Mouse (Mus musculus): ENCODE measurements at regions not wholly inside any gene's neighbourhood (a gene's known extent, or its start where the extent isn't known, plus 50 kb on each side); places are given as distances from the start of the nearest gene placed in this dataset.

- Histone ChIP-seq H3K4me3 (ENCODE audit: low read depth, low read length) (no peak overlapping the region), H3K9me3 (replicated peaks; ENCODE audit: control insufficient read depth, low read length) (no peaks in the 10 kb centered on the region), H3K4me2 (ENCODE audit: low read depth, low read length) (no peak overlapping the region), H3K27me3 (ENCODE audit: control insufficient read depth, insufficient read depth, low read length) (no peaks in the 10 kb centered on the region), H3K4me1 (ENCODE audit: control insufficient read depth, insufficient read depth) (0 out of 2 replicates have a peak, but pooled peaks cover 5% of the 10 kb centered on the region), H3K27ac (ENCODE audit: low read depth) (no peak overlapping the region), H3K36me3 (replicated peaks; ENCODE audit: control insufficient read depth, insufficient read depth, low read length) (no peaks in the 10 kb centered on the region), H3K9ac (replicated peaks; ENCODE audit: low read depth, low read length) (no peak overlapping the region)
- TF ChIP-seq CTCF (IDR thresholded peaks at IDR 0.05; ENCODE audit: low read depth), result no peak
- no peak for TF ChIP-seq EP300 (IDR thresholded peaks at IDR 0.05; ENCODE audit: low read depth)
- no peak; the same call in 1 of the 2 replicates for ATAC-seq (ENCODE audit: insufficient read depth, low read depth)
- DNase-seq (ENCODE audit: low spot score), result no peak
- WGBS, result 51% methylated on average over 11 of the region's 11 CpGs
Measured at GRCm38 (mm10) chr9:30369554-30370440, 57.1 kb upstream of the Snx19 start.

- DNase-seq (ENCODE audit: low spot score), result peak; percentile 19
Measured at GRCm38 (mm10) chr9:30370789-30371188, 56.1 kb upstream of the Snx19 start.

GRCm38 (mm10) chr9:30376908-30377307, 50.0 kb upstream of the Snx19 start:
- no peaks in the 10 kb centered on the region for H3K27me3 ChIP-seq (ENCODE audit: control insufficient read depth, insufficient read depth, low read length)
- 69% methylated on average over 3 of the region's 3 CpGs for WGBS
- no peak overlapping the region for H3K9ac ChIP-seq (replicated peaks; ENCODE audit: low read depth, low read length)
- TF ChIP-seq EP300 (IDR thresholded peaks at IDR 0.05; ENCODE audit: low read depth), result no peak
- no peak for TF ChIP-seq CTCF (IDR thresholded peaks at IDR 0.05; ENCODE audit: low read depth)
- H3K4me1 ChIP-seq (ENCODE audit: control insufficient read depth, insufficient read depth), result no peaks in the 10 kb centered on the region
- no peak overlapping the region for H3K4me2 ChIP-seq (ENCODE audit: low read depth, low read length)
- no peaks in the 10 kb centered on the region for H3K36me3 ChIP-seq (replicated peaks; ENCODE audit: control insufficient read depth, insufficient read depth, low read length)
- no peak overlapping the region for H3K4me3 ChIP-seq (ENCODE audit: low read depth, low read length)
- no peak for DNase-seq (ENCODE audit: low spot score)
- H3K9me3 ChIP-seq (replicated peaks; ENCODE audit: control insufficient read depth, low read length), result no peaks in the 10 kb centered on the region
- no peak overlapping the region for H3K27ac ChIP-seq (ENCODE audit: low read depth)
- ATAC-seq (ENCODE audit: insufficient read depth, low read depth), result no peak

More at GRCm38 (mm10) chr9:30370789-30371188, 56.1 kb upstream of the Snx19 start:
- Histone ChIP-seq H3K4me3 (ENCODE audit: low read depth, low read length) (no peak overlapping the region), H3K4me1 (ENCODE audit: control insufficient read depth, insufficient read depth) (0 out of 2 replicates have a peak, but pooled peaks cover 5% of the 10 kb centered on the region), H3K9ac (replicated peaks; ENCODE audit: low read depth, low read length) (no peak overlapping the region), H3K27ac (ENCODE audit: low read depth) (no peak overlapping the region), H3K36me3 (replicated peaks; ENCODE audit: control insufficient read depth, insufficient read depth, low read length) (no peaks in the 10 kb centered on the region), H3K9me3 (replicated peaks; ENCODE audit: control insufficient read depth, low read length) (no peaks in the 10 kb centered on the region), H3K4me2 (ENCODE audit: low read depth, low read length) (no peak overlapping the region), H3K27me3 (ENCODE audit: control insufficient read depth, insufficient read depth, low read length) (no peaks in the 10 kb centered on the region)
- WGBS, result 11% methylated on average over 2 of the region's 2 CpGs
- ATAC-seq (ENCODE audit: insufficient read depth, low read depth), result peak; percentile 49
- TF ChIP-seq EP300 (IDR thresholded peaks at IDR 0.05; ENCODE audit: low read depth), result no peak
- TF ChIP-seq CTCF (IDR thresholded peaks at IDR 0.05; ENCODE audit: low read depth), result no peak
